Mouse (Mus musculus) erythroblast, embryonic 14.5 days (primary cell): Measurements from ENCODE around the gene Mamdc2.

Experiments
- GATA1 ChIP-seq: IDR thresholded peaks from 2 replicates; pipeline ENCODE4 v1.6.1; 2012; ENCODE audit warnings: low read length, inconsistent platforms, mixed read lengths
- TAL1 ChIP-seq: IDR thresholded peaks from 3 replicates; pipeline ENCODE4 v1.6.1; 2012; ENCODE audit warnings: low read length, inconsistent platforms, mixed read lengths

DNA sequence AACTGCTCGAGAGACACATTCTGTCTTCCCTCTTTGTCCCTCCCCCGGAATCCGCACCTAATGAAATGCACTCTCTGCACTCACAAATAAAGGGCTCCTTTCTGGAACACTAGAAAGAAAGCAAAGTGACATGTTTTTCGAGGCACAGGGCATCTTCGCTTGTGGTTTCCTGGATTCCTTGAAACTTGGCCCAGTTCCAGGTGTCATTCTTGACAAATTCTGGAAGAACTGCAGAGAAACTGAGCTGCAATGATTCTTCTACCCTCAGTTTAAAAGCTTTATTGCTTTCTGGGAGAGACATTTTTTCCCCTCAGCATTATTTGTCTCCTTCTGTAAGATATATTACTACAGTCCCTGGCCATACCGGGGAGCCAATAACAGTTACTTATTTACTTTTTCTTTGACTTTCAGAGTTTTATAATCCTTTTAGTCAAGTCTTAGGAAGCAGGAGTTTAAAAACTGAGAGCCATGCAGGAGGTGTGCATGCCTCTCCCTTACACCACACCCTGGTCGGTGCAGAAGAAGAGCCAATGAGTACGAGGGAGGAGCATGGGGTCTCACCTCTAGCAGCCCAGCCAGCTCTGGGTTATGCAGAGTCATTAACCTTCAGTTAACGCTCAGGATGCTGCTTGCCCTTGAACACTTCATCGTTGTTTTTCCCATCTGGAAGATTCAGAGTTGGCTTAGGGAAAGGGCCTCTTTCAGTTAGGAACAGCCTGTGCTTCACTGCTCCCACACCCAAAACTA, 49.1 kb upstream of the Mamdc2 start:
- TF ChIP-seq TAL1 (no peak), GATA1 (no peak)
